Mouse (Mus musculus): ENCODE data around the gene Fgfr2. TPM values are rescaled to one million over a fixed set of nuclear protein-coding genes. Genes with fewer than 3 reads are reported as not detected.

Gene Fgfr2
- polyA plus RNA-seq, 1 experiment from 2014 or later = 93.6 TPM

DNA sequence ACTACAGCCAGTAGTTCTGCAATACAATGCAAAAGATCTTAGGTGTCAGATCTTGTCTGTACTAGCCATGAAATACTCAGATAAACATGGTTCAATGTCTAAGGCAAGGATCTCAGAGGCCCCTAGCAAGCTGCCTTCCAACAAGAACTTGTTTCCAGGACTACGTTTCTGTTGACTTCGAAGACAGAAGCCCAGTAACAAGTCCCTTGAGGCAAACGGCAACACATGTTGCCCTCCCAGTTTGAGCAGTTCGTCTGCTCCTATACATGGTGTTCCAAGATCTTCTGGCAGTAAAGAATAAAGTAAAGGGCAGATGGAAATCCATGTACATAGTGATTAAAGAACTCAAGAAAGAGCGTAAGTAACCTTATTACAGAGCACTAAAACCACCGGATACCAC lies 269.8 kb downstream of the Fgfr2 start:
- DNase-seq (ENCODE audit: low spot score) (no peak), ATAC-seq (replicated peaks; ENCODE audit: low FRiP score) (no peak)
- H3K9me3 ChIP-seq (ENCODE audit: control insufficient read depth, low read length) = no peaks in the 10 kb centered on the region
- no peak overlapping the region for H3K27ac ChIP-seq (ENCODE audit: low read depth, low read length)
- H3K4me3 ChIP-seq (ENCODE audit: low read depth, low read length) = no peak overlapping the region
- WGBS = 81% methylated on average over 6 of the region's 6 CpGs
- no peak overlapping the region for H3K4me2 ChIP-seq (ENCODE audit: low read depth, low read length, severe bottlenecking)
- H3K4me1 ChIP-seq (replicated peaks; ENCODE audit: control insufficient read depth, insufficient read depth, low read length) = peaks cover 5% of the 10 kb centered on the region; the same call in 1 of the 2 replicates
- no peaks in the 10 kb centered on the region for H3K36me3 ChIP-seq (ENCODE audit: control insufficient read depth, insufficient read depth, low read length)
- no peaks in the 10 kb centered on the region for H3K27me3 ChIP-seq (ENCODE audit: control insufficient read depth, insufficient read depth, low read length)
- no peak overlapping the region for H3K9ac ChIP-seq (ENCODE audit: low read length)

DNA sequence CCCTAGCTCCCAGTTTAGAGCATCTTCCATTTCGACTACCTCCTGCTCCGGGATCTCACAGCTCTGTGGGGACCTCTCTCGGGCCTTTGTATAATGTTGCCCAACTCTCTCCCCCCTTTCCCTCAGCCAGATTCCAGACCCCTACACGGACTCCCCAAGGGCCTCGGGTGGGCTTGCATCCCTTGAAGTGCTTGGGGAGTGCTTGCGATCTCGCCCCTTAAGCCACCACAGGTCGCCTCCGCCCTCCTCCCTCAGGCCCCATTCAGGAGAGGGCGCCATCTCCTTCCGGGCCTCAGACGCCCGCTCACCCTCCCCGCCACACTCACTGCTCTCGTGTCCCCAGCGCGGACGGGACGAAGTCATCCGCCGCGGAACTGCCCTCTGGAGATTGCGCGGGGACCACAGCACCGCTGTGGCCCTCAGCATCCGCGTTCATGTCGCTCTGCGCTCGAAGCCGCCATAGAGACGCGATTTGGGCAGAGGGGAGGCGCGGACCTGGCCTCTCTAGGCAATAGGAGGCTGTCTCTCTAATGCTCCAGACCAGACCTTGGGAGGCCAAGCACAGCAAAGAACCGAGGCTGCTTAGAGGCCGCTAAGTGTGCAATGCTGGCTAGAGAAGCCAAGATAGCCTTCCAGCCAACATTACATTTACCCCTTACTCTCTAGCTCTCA lies 270.8 kb downstream of the Fgfr2 start, which contains the start of gene Eef1akmt2:
Gene Eef1akmt2, minus strand, starts transcription at position 501 of the 672 bp plus-strand sequence.
- H3K36me3 ChIP-seq (ENCODE audit: control insufficient read depth, insufficient read depth, low read length) = no peaks in the 10 kb centered on the region
- peak within 1 kb of the TSS; percentile 76 for H3K4me3 ChIP-seq (ENCODE audit: low read depth, low read length)
- H3K4me2 ChIP-seq (ENCODE audit: low read depth, low read length, severe bottlenecking) = peak within 1 kb of the TSS; percentile 66
- peak within 1 kb of the TSS; percentile 97 for H3K9ac ChIP-seq (ENCODE audit: low read length)
- no peaks in the 10 kb centered on the region for H3K27me3 ChIP-seq (ENCODE audit: control insufficient read depth, insufficient read depth, low read length)
- H3K4me1 ChIP-seq (replicated peaks; ENCODE audit: control insufficient read depth, insufficient read depth, low read length) = peaks cover 5% of the 10 kb centered on the region; the same call in 1 of the 2 replicates
- H3K27ac ChIP-seq (ENCODE audit: low read depth, low read length) = peak within 1 kb of the TSS; percentile 98
- under 1% methylated on average over 37 of the region's 37 CpGs for WGBS
- DNase-seq (ENCODE audit: low spot score) = peak; percentile 91
- peak; percentile 94 for ATAC-seq (replicated peaks; ENCODE audit: low FRiP score)
- no peaks in the 10 kb centered on the region for H3K9me3 ChIP-seq (ENCODE audit: control insufficient read depth, low read length)

- DNase-seq (ENCODE audit: low spot score) (no peak), ATAC-seq (replicated peaks; ENCODE audit: low FRiP score) (no peak)
- Histone ChIP-seq H3K27me3 (ENCODE audit: control insufficient read depth, insufficient read depth, low read length) (no peaks in the 10 kb centered on the region), H3K4me3 (ENCODE audit: low read depth, low read length) (no peak overlapping the region), H3K4me1 (replicated peaks; ENCODE audit: control insufficient read depth, insufficient read depth, low read length) (no peaks in the 10 kb centered on the region), H3K9ac (ENCODE audit: low read length) (no peak overlapping the region), H3K4me2 (ENCODE audit: low read depth, low read length, severe bottlenecking) (no peak overlapping the region), H3K36me3 (ENCODE audit: control insufficient read depth, insufficient read depth, low read length) (no peaks in the 10 kb centered on the region), H3K9me3 (ENCODE audit: control insufficient read depth, low read length) (no peaks in the 10 kb centered on the region), H3K27ac (ENCODE audit: low read depth, low read length) (no peak overlapping the region)
- WGBS = 92% methylated on average over 3 of the region's 3 CpGs
Measured at GRCm38 (mm10) chr7:132843152-132843551, 280.0 kb downstream of the Fgfr2 start.

DNA sequence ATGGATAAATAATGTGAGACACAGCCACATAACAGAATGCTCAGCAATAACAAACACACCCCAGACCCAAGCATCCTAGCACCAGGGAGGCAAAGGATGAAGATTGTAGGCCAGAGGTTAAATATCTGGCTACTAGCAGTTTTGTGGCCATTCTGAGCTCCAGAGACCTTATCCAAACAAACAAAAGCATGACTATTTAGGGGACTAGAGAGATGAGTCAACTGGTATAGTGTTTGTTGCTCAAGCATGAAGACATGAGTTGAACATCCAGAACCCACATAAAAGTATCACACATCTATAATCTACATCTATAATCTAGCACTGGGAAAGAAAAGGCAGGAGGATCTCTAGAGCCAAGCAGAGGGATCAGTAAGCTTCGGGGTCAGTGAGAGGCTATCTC lies 280.7 kb downstream of the Fgfr2 start:
- Histone ChIP-seq H3K9ac (ENCODE audit: low read length) (no peak overlapping the region), H3K36me3 (ENCODE audit: control insufficient read depth, insufficient read depth, low read length) (no peaks in the 10 kb centered on the region), H3K27ac (ENCODE audit: low read depth, low read length) (no peak overlapping the region), H3K9me3 (ENCODE audit: control insufficient read depth, low read length) (no peaks in the 10 kb centered on the region), H3K4me3 (ENCODE audit: low read depth, low read length) (no peak overlapping the region), H3K27me3 (ENCODE audit: control insufficient read depth, insufficient read depth, low read length) (no peaks in the 10 kb centered on the region), H3K4me2 (ENCODE audit: low read depth, low read length, severe bottlenecking) (no peak overlapping the region), H3K4me1 (replicated peaks; ENCODE audit: control insufficient read depth, insufficient read depth, low read length) (no peaks in the 10 kb centered on the region)
- no peak for DNase-seq (ENCODE audit: low spot score)
- 100% methylated on average over 1 of the region's 1 CpGs for WGBS
- ATAC-seq (replicated peaks; ENCODE audit: low FRiP score) = no peak

GRCm38 (mm10) chr7:132841287-132841686 lies 281.9 kb downstream of the Fgfr2 start:
- no peak overlapping the region for H3K4me3 ChIP-seq (ENCODE audit: low read depth, low read length)
- no peak for ATAC-seq (replicated peaks; ENCODE audit: low FRiP score)
- WGBS = 83% methylated on average over 5 of the region's 5 CpGs
- no peak overlapping the region for H3K27ac ChIP-seq (ENCODE audit: low read depth, low read length)
- no peaks in the 10 kb centered on the region for H3K27me3 ChIP-seq (ENCODE audit: control insufficient read depth, insufficient read depth, low read length)
- no peaks in the 10 kb centered on the region for H3K36me3 ChIP-seq (ENCODE audit: control insufficient read depth, insufficient read depth, low read length)
- H3K4me2 ChIP-seq (ENCODE audit: low read depth, low read length, severe bottlenecking) = no peak overlapping the region
- H3K9ac ChIP-seq (ENCODE audit: low read length) = no peak overlapping the region
- no peaks in the 10 kb centered on the region for H3K4me1 ChIP-seq (replicated peaks; ENCODE audit: control insufficient read depth, insufficient read depth, low read length)
- DNase-seq (ENCODE audit: low spot score) = no peak
- no peaks in the 10 kb centered on the region for H3K9me3 ChIP-seq (ENCODE audit: control insufficient read depth, low read length)

- 70% methylated on average over 4 of the region's 4 CpGs for WGBS
- Histone ChIP-seq H3K36me3 (ENCODE audit: control insufficient read depth, insufficient read depth, low read length) (peaks cover 3% of the 10 kb centered on the region; the same call in 1 of the 2 replicates), H3K4me2 (ENCODE audit: low read depth, low read length, severe bottlenecking) (no peak overlapping the region), H3K9ac (ENCODE audit: low read length) (no peak overlapping the region), H3K27ac (ENCODE audit: low read depth, low read length) (no peak overlapping the region), H3K9me3 (ENCODE audit: control insufficient read depth, low read length) (no peaks in the 10 kb centered on the region), H3K4me1 (replicated peaks; ENCODE audit: control insufficient read depth, insufficient read depth, low read length) (no peaks in the 10 kb centered on the region), H3K4me3 (ENCODE audit: low read depth, low read length) (no peak overlapping the region), H3K27me3 (ENCODE audit: control insufficient read depth, insufficient read depth, low read length) (no peaks in the 10 kb centered on the region)
- ATAC-seq (replicated peaks; ENCODE audit: low FRiP score) (no peak), DNase-seq (ENCODE audit: low spot score) (no peak)
Measured at GRCm38 (mm10) chr7:132830955-132831354, 292.2 kb downstream of the Fgfr2 start.

- WGBS = 22% methylated on average over 1 of the region's 1 CpGs
- Histone ChIP-seq H3K4me2 (ENCODE audit: low read depth, low read length, severe bottlenecking) (no peak overlapping the region), H3K9me3 (ENCODE audit: control insufficient read depth, low read length) (no peaks in the 10 kb centered on the region), H3K4me1 (replicated peaks; ENCODE audit: control insufficient read depth, insufficient read depth, low read length) (0 out of 2 replicates have a peak, but pooled peaks cover 4% of the 10 kb centered on the region), H3K36me3 (ENCODE audit: control insufficient read depth, insufficient read depth, low read length) (no peaks in the 10 kb centered on the region), H3K27me3 (ENCODE audit: control insufficient read depth, insufficient read depth, low read length) (no peaks in the 10 kb centered on the region), H3K27ac (ENCODE audit: low read depth, low read length) (peak overlapping the region; percentile 58; the same call in 1 of the 2 replicates), H3K9ac (ENCODE audit: low read length) (no peak overlapping the region), H3K4me3 (ENCODE audit: low read depth, low read length) (no peak overlapping the region)
- DNase-seq (ENCODE audit: low spot score) (no peak), ATAC-seq (replicated peaks; ENCODE audit: low FRiP score) (no peak)
Measured at GRCm38 (mm10) chr7:132824346-132825022, 298.7 kb downstream of the Fgfr2 start.

- peak; percentile 36 for ATAC-seq (replicated peaks; ENCODE audit: low FRiP score)
- Histone ChIP-seq H3K4me2 (ENCODE audit: low read depth, low read length, severe bottlenecking) (no peak overlapping the region), H3K36me3 (ENCODE audit: control insufficient read depth, insufficient read depth, low read length) (no peaks in the 10 kb centered on the region)
Measured at GRCm38 (mm10) chr7:132823832-132824231, 299.3 kb downstream of the Fgfr2 start.

More at GRCm38 (mm10) chr7:132823832-132824231, 299.3 kb downstream of the Fgfr2 start:
- H3K4me1 ChIP-seq (replicated peaks; ENCODE audit: control insufficient read depth, insufficient read depth, low read length) = 0 out of 2 replicates have a peak, but pooled peaks cover 4% of the 10 kb centered on the region
- no peaks in the 10 kb centered on the region for H3K9me3 ChIP-seq (ENCODE audit: control insufficient read depth, low read length)
- no peak overlapping the region for H3K9ac ChIP-seq (ENCODE audit: low read length)
- no peaks in the 10 kb centered on the region for H3K27me3 ChIP-seq (ENCODE audit: control insufficient read depth, insufficient read depth, low read length)
- no peak overlapping the region for H3K4me3 ChIP-seq (ENCODE audit: low read depth, low read length)
- no peak for DNase-seq (ENCODE audit: low spot score)
- no peak overlapping the region; the same call in 1 of the 2 replicates for H3K27ac ChIP-seq (ENCODE audit: low read depth, low read length)
